Mouse (Mus musculus) cerebellum, postnatal 4 days (tissue): ENCODE data around the gene Gzmm.
"Not testable (repeated sequence)": the region's sequence is repeated elsewhere in the genome, so short reads cannot be mapped to it uniquely, and the experiment has no call there.

Source experiments
- DNase-seq, 2 experiments: peaks; one replicate each; pipeline ENCODE4 v3.0.0; 2022; ENCODE audit warnings: low spot score in 2 of 2, mixed read lengths in 1 of 2

The Gzmm gene

GRCm38 (mm10) chr10:79701443-79702129 lies 12.8 kb downstream of the Gzmm start:
- DNase-seq, result no peak

- not testable (repeated sequence) for DNase-seq
Observed at GRCm38 (mm10) chr10:79702970-79703369, 14.2 kb downstream of the Gzmm start.

- DNase-seq, result no peak
Observed at GRCm38 (mm10) chr10:79703541-79703940, 14.7 kb downstream of the Gzmm start.

GRCm38 (mm10) chr10:79704065-79704969 lies 15.5 kb downstream of the Gzmm start, which contains the start of gene Bsg:
Gene Bsg, plus strand, starts transcription at chr10:79704491.
- peak; percentile 94 to 99 for DNase-seq

GRCm38 (mm10) chr10:79704970-79705360 lies 16.1 kb downstream of the Gzmm start:
- DNase-seq, result no peak

GRCm38 (mm10) chr10:79705951-79706350 lies 17.1 kb downstream of the Gzmm start:
- DNase-seq, result no peak

GRCm38 (mm10) chr10:79706406-79707094 lies 17.7 kb downstream of the Gzmm start:
- no peak for DNase-seq

GRCm38 (mm10) chr10:79707162-79707561 lies 18.3 kb downstream of the Gzmm start:
- no peak for DNase-seq

GRCm38 (mm10) chr10:79707759-79708158 lies 18.9 kb downstream of the Gzmm start:
- no peak for DNase-seq

- DNase-seq, result no peak
Observed at GRCm38 (mm10) chr10:79708668-79709067, 19.8 kb downstream of the Gzmm start.

- no peak for DNase-seq
Observed at GRCm38 (mm10) chr10:79709307-79709706, 20.5 kb downstream of the Gzmm start.

GRCm38 (mm10) chr10:79712029-79712428 lies 23.2 kb downstream of the Gzmm start:
- no peak for DNase-seq

- DNase-seq, result peak; percentile 72 to 83
Observed at GRCm38 (mm10) chr10:79712499-79713126, 23.8 kb downstream of the Gzmm start.

- DNase-seq, result no peak
Observed at GRCm38 (mm10) chr10:79713163-79713562, 24.3 kb downstream of the Gzmm start.

GRCm38 (mm10) chr10:79714996-79715395 lies 26.2 kb downstream of the Gzmm start:
- peak in 1 of 2 experiments; percentile 65 for DNase-seq

GRCm38 (mm10) chr10:79716254-79716987 lies 27.6 kb downstream of the Gzmm start, which contains the start of gene Hcn2:
Gene Hcn2, plus strand, starts transcription at chr10:79716634.
- DNase-seq, result no peak

GRCm38 (mm10) chr10:79716988-79717355 lies 28.2 kb downstream of the Gzmm start:
- DNase-seq, result no peak

- no peak for DNase-seq
Observed at GRCm38 (mm10) chr10:79717640-79718357, 29.0 kb downstream of the Gzmm start.

GRCm38 (mm10) chr10:79721089-79721488 lies 32.3 kb downstream of the Gzmm start:
- no peak for DNase-seq

- no peak for DNase-seq
Observed at GRCm38 (mm10) chr10:79723047-79723446, 34.2 kb downstream of the Gzmm start.
